Mouse (Mus musculus): ENCODE measurements around the gene Smim27. TPM values are rescaled to one million over a fixed set of nuclear protein-coding genes. Genes with fewer than 3 reads are reported as not detected.
A peak's percentile ranks its signal among the peaks of the same experiment; 100 is the strongest.

Gene Smim27
- total and polyA plus RNA-seq, 2 experiments from 2014 or later = 0.65 to 49.4 TPM

GRCm38 (mm10) chr4:40268204-40268813 lies 1.1 kb upstream of the Smim27 start:
- DNase-seq (ENCODE audit: low spot score) = peak; percentile 90
- ATAC-seq (ENCODE audit: insufficient read depth, low read depth) = peak; percentile 77
- H3K9ac ChIP-seq (replicated peaks; ENCODE audit: low read depth, low read length) = peak overlapping the region; percentile 62
- peaks cover 9% of the 10 kb centered on the region for H3K4me1 ChIP-seq (ENCODE audit: control insufficient read depth, insufficient read depth)
- peak overlapping the region; percentile 94 for H3K27ac ChIP-seq (ENCODE audit: low read depth)
- WGBS = under 1% methylated on average over 48 of the region's 50 CpGs
- H3K27me3 ChIP-seq (ENCODE audit: control insufficient read depth, insufficient read depth, low read length) = no peaks in the 10 kb centered on the region
- H3K4me2 ChIP-seq (ENCODE audit: low read depth, low read length) = peak overlapping the region; percentile 89
- H3K9me3 ChIP-seq (replicated peaks; ENCODE audit: control insufficient read depth, low read length) = no peaks in the 10 kb centered on the region
- H3K4me3 ChIP-seq (ENCODE audit: low read depth, low read length) = peak overlapping the region; percentile 65
- TF ChIP-seq EP300 (IDR thresholded peaks at IDR 0.05; ENCODE audit: low read depth) = no peak
- peak; percentile 24; the same call in 1 of the 2 replicates for TF ChIP-seq CTCF (IDR thresholded peaks at IDR 0.05; ENCODE audit: low read depth)
- H3K36me3 ChIP-seq (replicated peaks; ENCODE audit: control insufficient read depth, insufficient read depth, low read length) = peaks cover 25% of the 10 kb centered on the region; the same call in 1 of the 2 replicates

- Histone ChIP-seq H3K4me1 (ENCODE audit: control insufficient read depth, insufficient read depth) (peaks cover 9% of the 10 kb centered on the region), H3K27me3 (ENCODE audit: control insufficient read depth, insufficient read depth, low read length) (no peaks in the 10 kb centered on the region), H3K27ac (ENCODE audit: low read depth) (peak overlapping the region; percentile 94), H3K4me2 (ENCODE audit: low read depth, low read length) (peak overlapping the region; percentile 89), H3K9me3 (replicated peaks; ENCODE audit: control insufficient read depth, low read length) (no peaks in the 10 kb centered on the region), H3K4me3 (ENCODE audit: low read depth, low read length) (peak overlapping the region; percentile 65), H3K36me3 (replicated peaks; ENCODE audit: control insufficient read depth, insufficient read depth, low read length) (peaks cover 31% of the 10 kb centered on the region), H3K9ac (replicated peaks; ENCODE audit: low read depth, low read length) (peak overlapping the region; percentile 62)
- no peak for ATAC-seq (ENCODE audit: insufficient read depth, low read depth)
- TF ChIP-seq CTCF (IDR thresholded peaks at IDR 0.05; ENCODE audit: low read depth) (no peak), EP300 (IDR thresholded peaks at IDR 0.05; ENCODE audit: low read depth) (no peak)
- peak; percentile 18 for DNase-seq (ENCODE audit: low spot score)
- under 1% methylated on average over 16 of the region's 16 CpGs for WGBS
Observed at GRCm38 (mm10) chr4:40268835-40269234, 544 bp upstream of the Smim27 start.

DNA sequence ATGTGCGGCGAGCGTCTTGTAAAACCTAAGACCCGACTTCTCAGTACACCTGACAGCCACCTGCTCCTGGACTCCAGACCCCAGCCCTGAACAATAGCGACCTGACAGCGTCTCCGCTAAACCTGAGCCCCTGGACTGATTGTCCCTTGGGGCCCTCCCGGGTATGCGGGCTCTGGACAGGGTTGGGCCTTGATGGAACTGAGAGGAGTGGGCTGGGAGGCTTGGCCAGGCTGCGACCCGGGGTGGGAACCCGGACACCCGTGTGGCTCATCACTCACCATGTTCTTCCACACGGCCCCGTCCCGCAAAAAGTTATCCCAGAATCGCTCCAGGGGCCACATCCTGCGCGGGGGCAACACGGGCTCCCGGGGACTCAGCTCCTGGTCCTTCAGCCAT lies 9.5 kb downstream of the Smim27 start:
- no peak for TF ChIP-seq EP300 (IDR thresholded peaks at IDR 0.05; ENCODE audit: low read depth)
- no peak for TF ChIP-seq CTCF (IDR thresholded peaks at IDR 0.05; ENCODE audit: low read depth)
- no peaks in the 10 kb centered on the region for H3K9me3 ChIP-seq (replicated peaks; ENCODE audit: control insufficient read depth, low read length)
- peaks cover 24% of the 10 kb centered on the region for H3K36me3 ChIP-seq (replicated peaks; ENCODE audit: control insufficient read depth, insufficient read depth, low read length)
- H3K27ac ChIP-seq (ENCODE audit: low read depth) = peak overlapping the region; percentile 80
- peak overlapping the region; percentile 87 for H3K9ac ChIP-seq (replicated peaks; ENCODE audit: low read depth, low read length)
- peak; percentile 28 for ATAC-seq (ENCODE audit: insufficient read depth, low read depth)
- DNase-seq (ENCODE audit: low spot score) = no peak
- peak overlapping the region; percentile 87 for H3K4me3 ChIP-seq (ENCODE audit: low read depth, low read length)
- H3K4me2 ChIP-seq (ENCODE audit: low read depth, low read length) = peak overlapping the region; percentile 86
- under 1% methylated on average over 21 of the region's 21 CpGs for WGBS
- H3K4me1 ChIP-seq (ENCODE audit: control insufficient read depth, insufficient read depth) = peaks cover 12% of the 10 kb centered on the region
- no peaks in the 10 kb centered on the region for H3K27me3 ChIP-seq (ENCODE audit: control insufficient read depth, insufficient read depth, low read length)

DNA sequence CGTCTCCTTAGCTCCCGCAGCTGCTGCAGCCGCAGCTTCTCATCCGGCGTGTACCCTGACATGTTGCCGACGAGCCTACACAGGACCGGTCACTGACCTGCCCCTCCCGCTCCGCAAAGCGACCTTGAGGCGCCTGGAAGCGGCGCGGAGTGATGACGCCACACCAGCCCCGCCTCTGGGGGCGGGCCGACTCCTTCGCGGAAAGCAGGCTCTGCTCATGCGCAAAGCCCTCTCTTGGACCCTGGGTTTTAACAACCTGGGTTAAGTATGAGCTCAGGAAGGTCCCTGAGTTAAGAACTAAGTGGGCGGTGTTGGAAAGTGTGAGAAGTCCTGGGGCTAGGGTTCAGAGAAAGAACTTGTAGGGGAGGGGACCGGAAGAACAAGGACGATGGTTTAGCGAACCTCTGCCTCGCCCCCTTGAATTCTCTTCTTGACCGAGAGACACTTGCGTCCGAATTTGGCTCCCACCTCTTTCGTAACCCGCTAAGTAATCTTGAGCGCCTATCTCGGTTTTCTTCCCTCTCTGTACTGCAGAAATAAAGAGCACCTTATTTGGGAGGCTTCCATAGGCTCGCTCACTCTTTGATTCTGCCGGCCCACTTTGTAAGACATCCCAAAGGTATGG lies 10.0 kb downstream of the Smim27 start, which contains the start of gene Ndufb6:
Gene Ndufb6 (minus strand): TSS at position 146 of the 625 bp plus-strand sequence.
- under 1% methylated on average over 36 of the region's 36 CpGs for WGBS
- Histone ChIP-seq H3K9ac (replicated peaks; ENCODE audit: low read depth, low read length) (peak within 1 kb of the TSS; percentile 87), H3K4me1 (ENCODE audit: control insufficient read depth, insufficient read depth) (peaks cover 12% of the 10 kb centered on the region), H3K4me3 (ENCODE audit: low read depth, low read length) (peak within 1 kb of the TSS; percentile 87), H3K36me3 (replicated peaks; ENCODE audit: control insufficient read depth, insufficient read depth, low read length) (peaks cover 20% of the 10 kb centered on the region), H3K9me3 (replicated peaks; ENCODE audit: control insufficient read depth, low read length) (no peaks in the 10 kb centered on the region), H3K27me3 (ENCODE audit: control insufficient read depth, insufficient read depth, low read length) (no peaks in the 10 kb centered on the region), H3K4me2 (ENCODE audit: low read depth, low read length) (peak within 1 kb of the TSS; percentile 86), H3K27ac (ENCODE audit: low read depth) (peak within 1 kb of the TSS; percentile 80)
- ATAC-seq (ENCODE audit: insufficient read depth, low read depth) (peak; percentile 98), DNase-seq (ENCODE audit: low spot score) (peak; percentile 93)
- no peak for TF ChIP-seq CTCF (IDR thresholded peaks at IDR 0.05; ENCODE audit: low read depth)
- 0 out of 2 replicates have a peak, but pooled peaks have one; percentile 30 for TF ChIP-seq EP300 (IDR thresholded peaks at IDR 0.05; ENCODE audit: low read depth)

DNA sequence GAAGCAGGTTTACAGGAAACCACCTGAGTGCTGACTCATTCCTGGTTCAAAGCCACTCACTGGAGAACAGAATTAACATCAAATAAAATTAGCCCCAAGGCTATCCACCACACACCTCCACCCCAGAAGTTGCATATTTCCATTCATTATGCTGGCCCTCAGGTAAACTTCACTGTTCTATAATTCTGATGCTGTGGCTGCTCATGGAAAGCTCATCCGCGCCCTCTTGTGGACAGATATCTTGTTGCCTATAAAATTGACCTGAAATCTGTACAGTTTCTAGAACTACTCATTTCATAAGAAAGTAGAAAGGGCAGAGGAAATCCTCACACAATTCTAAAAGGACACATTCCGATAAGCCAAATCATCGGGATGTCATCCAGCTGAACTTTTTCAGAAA lies 16.2 kb downstream of the Smim27 start:
- H3K36me3 ChIP-seq (replicated peaks; ENCODE audit: control insufficient read depth, insufficient read depth, low read length) = no peaks in the 10 kb centered on the region
- no peak overlapping the region for H3K4me2 ChIP-seq (ENCODE audit: low read depth, low read length)
- H3K27me3 ChIP-seq (ENCODE audit: control insufficient read depth, insufficient read depth, low read length) = no peaks in the 10 kb centered on the region
- no peak overlapping the region for H3K27ac ChIP-seq (ENCODE audit: low read depth)
- TF ChIP-seq EP300 (IDR thresholded peaks at IDR 0.05; ENCODE audit: low read depth) (no peak), CTCF (IDR thresholded peaks at IDR 0.05; ENCODE audit: low read depth) (peak; percentile 82)
- no peak overlapping the region for H3K4me3 ChIP-seq (ENCODE audit: low read depth, low read length)
- DNase-seq (ENCODE audit: low spot score) (no peak), ATAC-seq (ENCODE audit: insufficient read depth, low read depth) (no peak)
- H3K4me1 ChIP-seq (ENCODE audit: control insufficient read depth, insufficient read depth) = no peaks in the 10 kb centered on the region
- H3K9me3 ChIP-seq (replicated peaks; ENCODE audit: control insufficient read depth, low read length) = no peaks in the 10 kb centered on the region
- no peak overlapping the region for H3K9ac ChIP-seq (replicated peaks; ENCODE audit: low read depth, low read length)
- 7% methylated on average over 4 of the region's 4 CpGs for WGBS
